Mouse (Mus musculus) intestine, embryonic 16.5 days (tissue): ENCODE data around the gene Alk. TPM values are rescaled to one million over a fixed set of nuclear protein-coding genes. Genes with fewer than 3 reads are reported as not detected.

Experiments used
- ATAC-seq: fragments of 200-750 bp; cut with Nextera tagmentation; 2 replicates; pipeline ENCODE4 v1.8.0; 2017; ENCODE audit warnings: moderate TSS enrichment, moderate library complexity
- H3K27ac ChIP-seq: fragments of 300-500 bp; sonication (generic); 2 replicates; pipeline ENCODE4 v1.5.1; 2014; ENCODE audit warnings: mild to moderate bottlenecking, low read length
- H3K27me3 ChIP-seq: fragments of 300-500 bp; sonication (generic); replicated peaks from 2 replicates; pipeline ENCODE4 v1.6.1; 2014; ENCODE audit warnings: low read length, control low read depth, mixed read lengths; ENCODE audit not compliant: control insufficient read depth, insufficient read depth
- H3K36me3 ChIP-seq: fragments of 300-500 bp; sonication (generic); 2 replicates; pipeline ENCODE4 v1.6.1; 2014; ENCODE audit warnings: low read length, control low read depth; ENCODE audit not compliant: control insufficient read depth, insufficient read depth
- H3K4me1 ChIP-seq: fragments of 300-500 bp; sonication (generic); 2 replicates; pipeline ENCODE4 v1.6.1; 2014; ENCODE audit warnings: low read length, control low read depth, mixed read lengths; ENCODE audit not compliant: control insufficient read depth, insufficient read depth
- H3K4me2 ChIP-seq: fragments of 300-500 bp; sonication (generic); 2 replicates; pipeline ENCODE4 v1.6.1; 2014; ENCODE audit warnings: low read depth, low read length, control low read depth
- H3K4me3 ChIP-seq: fragments of 300-500 bp; sonication (generic); 2 replicates; pipeline ENCODE4 v1.5.1; 2014; ENCODE audit warnings: mild to moderate bottlenecking, low read length
- H3K9ac ChIP-seq: fragments of 300-500 bp; sonication (generic); 2 replicates; pipeline ENCODE4 v1.6.1; 2014; ENCODE audit warnings: low read depth, low read length
- H3K9me3 ChIP-seq: fragments of 300-500 bp; sonication (generic); 2 replicates; pipeline ENCODE4 v1.6.1; 2016; ENCODE audit warnings: low read length, control low read depth; ENCODE audit not compliant: control insufficient read depth
- WGBS: fragments of 180-500 bp; shearing (Covaris S2); extraction: QIAGEN DNeasy Blood & Tissue Kit; methylation state at CpG from one replicate; pipeline ENCODE4 v1.1.7; 2014; 5-methylcytosine and 5-hydroxymethylcytosine counted together
- polyA plus RNA-seq: library from polyadenylated mRNA; unstranded; fragments of >200 nt; fragmentation: Nextera tagmentation; extraction: Ambion mirVana; gene quantifications from 2 replicates; pipeline ENCODE4 v1.2.1, GENCODE M21; 2015

Alk gene
- polyA plus RNA-seq, 1 experiment from 2014 or later, result 0.75 TPM

DNA sequence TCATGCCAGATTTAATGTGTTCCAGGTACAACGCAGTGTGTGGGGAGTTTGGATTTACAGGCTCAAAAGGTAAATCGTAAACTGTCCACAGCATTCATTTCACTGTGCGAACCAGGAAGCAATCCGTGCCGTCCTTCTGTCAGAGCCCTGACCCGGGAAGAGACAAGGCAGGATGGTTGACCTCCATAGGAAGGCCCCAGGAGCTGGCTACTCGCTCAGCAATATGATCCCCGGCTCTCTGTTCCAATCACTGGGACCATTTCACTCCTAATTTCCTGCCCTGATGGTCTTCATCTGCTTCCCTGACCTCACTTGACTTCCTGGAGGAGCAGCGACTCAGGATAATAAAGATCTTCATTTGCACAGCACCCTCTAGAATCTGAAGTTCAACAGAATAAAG is 591.7 kb downstream of the Alk start:
- Histone ChIP-seq H3K4me2 (no peak overlapping the region), H3K9ac (no peak overlapping the region), H3K4me3 (no peak overlapping the region), H3K36me3 (no peaks in the 10 kb centered on the region), H3K27me3 (no peaks in the 10 kb centered on the region), H3K27ac (no peak overlapping the region), H3K4me1 (no peaks in the 10 kb centered on the region), H3K9me3 (no peaks in the 10 kb centered on the region)
- ATAC-seq, result no peak
- 63% methylated on average over 9 of the region's 9 CpGs for WGBS

GRCm38 (mm10) chr17:72009836-72010235 is 594.6 kb downstream of the Alk start:
- no peaks in the 10 kb centered on the region for H3K36me3 ChIP-seq
- no peak for ATAC-seq

DNA sequence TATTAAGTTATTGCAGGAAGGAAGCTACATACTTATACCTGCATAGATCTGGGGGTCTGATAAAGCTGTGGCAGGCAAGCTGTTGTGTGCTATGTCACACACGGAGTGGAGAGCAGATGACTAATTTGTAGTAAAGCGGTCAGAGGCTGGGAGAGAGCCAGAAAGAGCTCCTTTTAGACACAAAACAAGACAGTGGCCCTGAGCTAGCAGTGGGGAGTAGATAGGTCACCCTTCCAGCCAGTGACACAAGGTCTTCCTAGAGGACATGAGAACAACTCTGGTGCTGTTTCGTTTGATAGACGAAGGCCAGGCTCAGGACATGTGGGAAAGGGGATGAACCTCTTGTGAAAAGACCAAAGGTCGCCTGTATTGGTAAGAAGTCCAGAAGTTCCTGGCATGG is 596.0 kb downstream of the Alk start:
- Histone ChIP-seq H3K9ac (no peak overlapping the region), H3K9me3 (no peaks in the 10 kb centered on the region), H3K27me3 (no peaks in the 10 kb centered on the region), H3K4me1 (no peaks in the 10 kb centered on the region), H3K27ac (no peak overlapping the region), H3K4me3 (no peak overlapping the region), H3K4me2 (no peak overlapping the region), H3K36me3 (no peaks in the 10 kb centered on the region)
- WGBS, result 63% methylated on average over 5 of the region's 5 CpGs
- no peak for ATAC-seq

More at GRCm38 (mm10) chr17:72009836-72010235, 594.6 kb downstream of the Alk start:
- no peaks in the 10 kb centered on the region for H3K27me3 ChIP-seq
- WGBS, result 90% methylated on average over 2 of the region's 2 CpGs
- H3K27ac ChIP-seq, result no peak overlapping the region
- no peaks in the 10 kb centered on the region for H3K4me1 ChIP-seq
- no peak overlapping the region for H3K4me2 ChIP-seq
- no peak overlapping the region for H3K9ac ChIP-seq
- no peaks in the 10 kb centered on the region for H3K9me3 ChIP-seq
- H3K4me3 ChIP-seq, result no peak overlapping the region

DNA sequence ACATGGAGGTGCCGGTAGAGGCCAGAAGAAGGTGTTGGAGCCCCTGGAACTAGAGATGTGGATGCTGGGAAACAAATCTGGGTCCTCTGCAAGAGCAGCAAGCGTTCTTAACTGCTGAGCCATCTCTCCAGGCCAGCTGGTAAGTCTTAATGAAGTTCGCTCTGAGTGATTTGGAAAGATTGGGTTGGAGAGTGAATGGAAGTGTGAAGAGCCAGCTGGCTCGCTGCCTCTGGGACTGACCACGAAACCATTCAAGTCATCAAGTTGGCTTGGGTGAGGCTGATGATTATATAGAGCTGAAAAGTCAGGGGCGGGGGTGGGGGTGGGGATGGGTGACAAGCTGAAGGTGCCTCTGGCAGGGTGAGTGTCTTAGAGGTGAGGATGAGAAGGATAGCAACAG is 599.1 kb downstream of the Alk start:
- no peaks in the 10 kb centered on the region for H3K27me3 ChIP-seq
- H3K27ac ChIP-seq, result no peak overlapping the region
- WGBS, result 72% methylated on average over 6 of the region's 6 CpGs
- H3K4me1 ChIP-seq, result no peaks in the 10 kb centered on the region
- H3K36me3 ChIP-seq, result no peaks in the 10 kb centered on the region
- ATAC-seq, result no peak
- no peak overlapping the region for H3K4me3 ChIP-seq
- no peak overlapping the region for H3K9ac ChIP-seq
- H3K4me2 ChIP-seq, result no peak overlapping the region
- no peaks in the 10 kb centered on the region for H3K9me3 ChIP-seq

DNA sequence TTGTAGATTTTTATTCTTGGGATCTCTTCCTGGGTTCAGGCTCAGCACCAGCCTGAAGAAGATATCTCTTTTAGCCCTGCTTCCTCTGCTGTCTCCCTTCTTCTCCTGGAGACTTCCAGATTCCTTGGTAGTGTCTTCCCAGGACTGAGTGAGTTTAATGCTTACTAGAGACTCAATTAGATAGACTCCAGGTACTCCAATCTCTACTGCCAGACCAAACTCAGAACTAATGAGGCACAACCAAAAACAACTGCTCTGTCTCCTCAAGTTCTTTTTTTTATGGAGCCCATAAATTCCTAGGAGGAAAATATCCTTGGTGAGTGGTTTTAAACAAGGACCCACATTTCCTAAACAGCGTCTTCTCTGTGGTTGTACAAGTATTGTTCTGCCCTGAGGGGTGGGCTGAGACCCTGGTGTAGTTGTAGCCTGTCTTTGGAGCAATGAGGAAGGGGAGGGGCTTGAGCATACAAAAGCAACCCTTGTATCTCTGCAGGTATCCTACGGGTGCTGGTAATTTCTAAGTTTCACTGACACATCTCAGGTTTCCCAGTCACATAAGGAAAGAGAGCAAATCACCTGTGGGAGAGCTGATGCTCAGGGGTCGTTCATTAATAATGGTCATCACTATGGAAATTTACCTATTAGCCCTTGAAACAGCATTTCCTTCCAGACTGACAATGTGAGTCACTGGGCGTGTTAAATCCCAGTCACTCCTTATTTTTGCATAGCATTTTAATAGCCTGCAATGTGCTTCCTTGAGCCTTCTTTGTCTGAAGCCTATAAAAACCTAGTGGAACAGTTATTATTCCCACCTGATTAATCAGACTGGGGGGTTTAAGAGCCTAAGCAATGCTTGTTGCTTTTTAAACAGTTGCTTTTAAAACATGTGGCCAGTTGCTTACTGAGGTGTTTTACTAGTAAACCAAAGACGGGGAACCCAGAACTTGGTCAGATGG is 604.6 kb downstream of the Alk start:
- no peak for ATAC-seq
- Histone ChIP-seq H3K4me2 (no peak overlapping the region), H3K9me3 (no peaks in the 10 kb centered on the region), H3K4me3 (no peak overlapping the region), H3K27ac (no peak overlapping the region), H3K9ac (no peak overlapping the region), H3K4me1 (no peaks in the 10 kb centered on the region), H3K27me3 (no peaks in the 10 kb centered on the region), H3K36me3 (no peaks in the 10 kb centered on the region)
- 71% methylated on average over 5 of the region's 5 CpGs for WGBS

GRCm38 (mm10) chr17:71997680-71998079 is 606.7 kb downstream of the Alk start:
- Histone ChIP-seq H3K4me1 (no peaks in the 10 kb centered on the region), H3K4me2 (no peak overlapping the region), H3K27me3 (no peaks in the 10 kb centered on the region), H3K9ac (no peak overlapping the region), H3K9me3 (no peaks in the 10 kb centered on the region), H3K36me3 (no peaks in the 10 kb centered on the region), H3K4me3 (no peak overlapping the region), H3K27ac (no peak overlapping the region)
- ATAC-seq, result no peak
- WGBS, result 67% methylated on average over 3 of the region's 3 CpGs

DNA sequence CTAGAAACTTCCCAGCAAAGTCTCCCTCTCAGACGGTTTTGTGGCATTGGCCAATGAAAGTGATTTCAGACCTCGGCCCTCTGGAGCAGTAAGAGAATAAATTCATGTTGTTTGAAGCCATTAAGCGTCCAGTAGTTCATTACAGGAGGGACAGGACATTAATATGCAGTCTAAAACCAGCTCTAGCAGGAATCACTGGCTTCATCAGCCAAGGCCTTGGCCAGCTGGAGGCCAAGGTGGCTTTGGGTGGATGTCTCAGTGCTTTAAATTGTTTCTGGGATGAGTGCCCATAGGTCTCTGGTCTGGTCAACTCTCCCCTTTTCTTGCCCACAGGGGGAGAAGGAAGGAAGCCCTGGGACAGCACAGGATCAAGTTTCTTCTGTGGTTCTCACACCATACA is 608.9 kb downstream of the Alk start:
- Histone ChIP-seq H3K4me3 (no peak overlapping the region), H3K27ac (no peak overlapping the region), H3K4me1 (no peaks in the 10 kb centered on the region), H3K4me2 (no peak overlapping the region), H3K27me3 (no peaks in the 10 kb centered on the region; the same call in 1 of the 2 replicates), H3K9me3 (no peaks in the 10 kb centered on the region), H3K36me3 (no peaks in the 10 kb centered on the region), H3K9ac (no peak overlapping the region)
- no peak for ATAC-seq
- WGBS, result 83% methylated on average over 3 of the region's 3 CpGs

GRCm38 (mm10) chr17:71994144-71994543 is 610.3 kb downstream of the Alk start:
- no peak overlapping the region for H3K4me3 ChIP-seq

GRCm38 (mm10) chr17:71993011-71993410 is 611.4 kb downstream of the Alk start:
- ATAC-seq, result no peak
- Histone ChIP-seq H3K4me2 (no peak overlapping the region), H3K4me1 (no peaks in the 10 kb centered on the region), H3K36me3 (no peaks in the 10 kb centered on the region), H3K27me3 (no peaks in the 10 kb centered on the region; the same call in 1 of the 2 replicates), H3K9ac (no peak overlapping the region), H3K27ac (no peak overlapping the region), H3K4me3 (no peak overlapping the region), H3K9me3 (no peaks in the 10 kb centered on the region)
- WGBS, result 87% methylated on average over 2 of the region's 2 CpGs

More at GRCm38 (mm10) chr17:71994144-71994543, 610.3 kb downstream of the Alk start:
- Histone ChIP-seq H3K27ac (no peak overlapping the region), H3K27me3 (no peaks in the 10 kb centered on the region; the same call in 1 of the 2 replicates), H3K36me3 (no peaks in the 10 kb centered on the region), H3K4me2 (no peak overlapping the region), H3K9ac (no peak overlapping the region), H3K9me3 (no peaks in the 10 kb centered on the region), H3K4me1 (no peaks in the 10 kb centered on the region)
- ATAC-seq, result no peak
- WGBS, result 90% methylated on average over 1 of the region's 1 CpGs
